Mouse (Mus musculus) heart, embryonic 11.5 days (tissue): ENCODE measurements around the gene Ipo4. TPM values are rescaled to one million over a fixed set of nuclear protein-coding genes. Genes with fewer than 3 reads are reported as not detected.

Source experiments
- ATAC-seq: fragments of 200-750 bp; cut with Nextera tagmentation; replicated peaks from 2 replicates; pipeline ENCODE4 v1.8.0; 2017; ENCODE audit warnings: moderate library complexity; ENCODE audit not compliant: insufficient number of reproducible peaks, low FRiP score, low TSS enrichment
- H3K27ac ChIP-seq: fragments of 300-500 bp; sonication (generic); 2 replicates; pipeline ENCODE4 v1.5.1; 2014; ENCODE audit warnings: mild to moderate bottlenecking, low read depth, low read length
- H3K27me3 ChIP-seq: fragments of 300-500 bp; sonication (generic); 2 replicates; pipeline ENCODE4 v1.6.1; 2014; ENCODE audit warnings: mild to moderate bottlenecking, low read length, mixed read lengths; ENCODE audit not compliant: control insufficient read depth, insufficient read depth
- H3K36me3 ChIP-seq: fragments of 300-500 bp; sonication (generic); 2 replicates; pipeline ENCODE4 v1.6.1; 2014; ENCODE audit warnings: mild to moderate bottlenecking, low read length, moderate library complexity, mixed read lengths; ENCODE audit not compliant: control insufficient read depth, insufficient read depth
- H3K4me1 ChIP-seq: fragments of 300-500 bp; sonication (generic); 2 replicates; pipeline ENCODE4 v1.6.1; 2014; ENCODE audit warnings: low read length; ENCODE audit not compliant: control insufficient read depth, insufficient read depth
- H3K4me2 ChIP-seq: fragments of 300-500 bp; sonication (generic); 2 replicates; pipeline ENCODE4 v1.6.1; 2014; ENCODE audit warnings: mild to moderate bottlenecking, moderate library complexity
- H3K4me3 ChIP-seq: fragments of 300-500 bp; sonication (generic); 2 replicates; pipeline ENCODE4 v1.5.1; 2014; ENCODE audit warnings: low read depth, low read length
- H3K9ac ChIP-seq: fragments of 300-500 bp; sonication (generic); 2 replicates; pipeline ENCODE4 v1.6.1; 2014; ENCODE audit warnings: mild to moderate bottlenecking, low read depth, low read length, moderate library complexity
- H3K9me3 ChIP-seq: fragments of 300-500 bp; sonication (generic); replicated peaks from 2 replicates; pipeline ENCODE4 v1.6.1; 2016; ENCODE audit warnings: low read length; ENCODE audit not compliant: control insufficient read depth
- WGBS: fragments of 180-500 bp; shearing (Covaris S2); extraction: QIAGEN DNeasy Blood & Tissue Kit; methylation state at CpG from one replicate; pipeline ENCODE4 v1.1.7; 2014; ENCODE audit not compliant: insufficient replicate concordance; 5-methylcytosine and 5-hydroxymethylcytosine counted together
- polyA plus RNA-seq: library from polyadenylated mRNA; unstranded; fragments of >200 nt; fragmentation: Nextera tagmentation; extraction: Ambion mirVana; gene quantifications from 2 replicates; pipeline ENCODE4 v1.2.1, GENCODE M21; 2014

Ipo4 gene
- polyA plus RNA-seq, 1 experiment from 2014 or later, result 81.7 TPM

- WGBS, result 90% methylated on average over 5 of the region's 5 CpGs
- Histone ChIP-seq H3K27ac (no peak overlapping the region), H3K27me3 (no peaks in the 10 kb centered on the region)
These were observed 46.5 kb downstream of the Ipo4 start for GRCm38 (mm10) chr14:55589271-55589670.

GRCm38 (mm10) chr14:55586149-55586548, 49.6 kb downstream of the Ipo4 start:
- Histone ChIP-seq H3K4me1 (peaks cover 15% of the 10 kb centered on the region), H3K36me3 (0 out of 2 replicates have a peak, but pooled peaks cover 2% of the 10 kb centered on the region), H3K4me3 (no peak overlapping the region), H3K9ac (peak overlapping the region; percentile 7; the same call in 1 of the 2 replicates), H3K4me2 (no peak overlapping the region), H3K9me3 (no peaks in the 10 kb centered on the region), H3K27ac (peak overlapping the region; percentile 64), H3K27me3 (no peaks in the 10 kb centered on the region)
- 70% methylated on average over 2 of the region's 2 CpGs for WGBS
- ATAC-seq, result no peak

More at GRCm38 (mm10) chr14:55589271-55589670, 46.5 kb downstream of the Ipo4 start:
- H3K4me1 ChIP-seq, result peaks cover 28% of the 10 kb centered on the region
- no peak overlapping the region for H3K9ac ChIP-seq
- H3K36me3 ChIP-seq, result peaks cover 4% of the 10 kb centered on the region; the same call in 1 of the 2 replicates
- H3K4me2 ChIP-seq, result no peak overlapping the region
- no peaks in the 10 kb centered on the region for H3K9me3 ChIP-seq
- ATAC-seq, result no peak
- no peak overlapping the region for H3K4me3 ChIP-seq

GRCm38 (mm10) chr14:55585566-55585960, 50.2 kb downstream of the Ipo4 start:
- no peaks in the 10 kb centered on the region for H3K9me3 ChIP-seq
- peak overlapping the region; percentile 75 for H3K4me2 ChIP-seq
- WGBS, result 51% methylated on average over 6 of the region's 6 CpGs
- peak overlapping the region; percentile 7; the same call in 1 of the 2 replicates for H3K9ac ChIP-seq
- ATAC-seq, result no peak
- peaks cover 15% of the 10 kb centered on the region for H3K4me1 ChIP-seq
- peaks cover 4% of the 10 kb centered on the region; the same call in 1 of the 2 replicates for H3K36me3 ChIP-seq
- H3K4me3 ChIP-seq, result peak overlapping the region; percentile 51
- H3K27ac ChIP-seq, result peak overlapping the region; percentile 64
- H3K27me3 ChIP-seq, result no peaks in the 10 kb centered on the region

- Histone ChIP-seq H3K9ac (peak within 1 kb of the TSS; percentile 74), H3K27me3 (no peaks in the 10 kb centered on the region), H3K36me3 (peaks cover 9% of the 10 kb centered on the region; the same call in 1 of the 2 replicates), H3K4me1 (peaks cover 12% of the 10 kb centered on the region), H3K27ac (peak within 1 kb of the TSS; percentile 64), H3K9me3 (no peaks in the 10 kb centered on the region), H3K4me3 (peak within 1 kb of the TSS; percentile 51), H3K4me2 (peak within 1 kb of the TSS; percentile 75)
- 3% methylated on average over 43 of the region's 43 CpGs for WGBS
- peak; percentile 86 for ATAC-seq
These were observed 50.8 kb downstream of the Ipo4 start, which contains the start of gene Emc9 for GRCm38 (mm10) chr14:55584702-55585565. Emc9 (minus strand) TSS chr14:55585302.

- peak overlapping the region; percentile 51 for H3K4me3 ChIP-seq
- peak overlapping the region; percentile 74 for H3K9ac ChIP-seq
- no peak for ATAC-seq
- H3K27me3 ChIP-seq, result no peaks in the 10 kb centered on the region
- peak overlapping the region; percentile 64 for H3K27ac ChIP-seq
- 0 out of 2 replicates have a peak, but pooled peaks cover 9% of the 10 kb centered on the region for H3K4me1 ChIP-seq
- peaks cover 11% of the 10 kb centered on the region; the same call in 1 of the 2 replicates for H3K36me3 ChIP-seq
- 34% methylated on average over 5 of the region's 5 CpGs for WGBS
- H3K9me3 ChIP-seq, result no peaks in the 10 kb centered on the region
- peak overlapping the region; percentile 75 for H3K4me2 ChIP-seq
These were observed 51.5 kb downstream of the Ipo4 start for GRCm38 (mm10) chr14:55584303-55584701.

GRCm38 (mm10) chr14:55581981-55582681, 53.6 kb downstream of the Ipo4 start:
- Histone ChIP-seq H3K4me3 (no peak overlapping the region), H3K27me3 (no peaks in the 10 kb centered on the region), H3K4me1 (peaks cover 18% of the 10 kb centered on the region), H3K4me2 (no peak overlapping the region), H3K36me3 (peaks cover 10% of the 10 kb centered on the region; the same call in 1 of the 2 replicates), H3K9ac (no peak overlapping the region), H3K27ac (no peak overlapping the region), H3K9me3 (no peaks in the 10 kb centered on the region)
- ATAC-seq, result no peak
- WGBS, result 76% methylated on average over 9 of the region's 9 CpGs

- no peak overlapping the region for H3K9ac ChIP-seq
- no peak overlapping the region for H3K4me3 ChIP-seq
- H3K27me3 ChIP-seq, result no peaks in the 10 kb centered on the region
- no peaks in the 10 kb centered on the region for H3K9me3 ChIP-seq
- H3K36me3 ChIP-seq, result peaks cover 9% of the 10 kb centered on the region; the same call in 1 of the 2 replicates
- ATAC-seq, result no peak
- H3K27ac ChIP-seq, result no peak overlapping the region
- no peak overlapping the region for H3K4me2 ChIP-seq
- H3K4me1 ChIP-seq, result peaks cover 25% of the 10 kb centered on the region
- 91% methylated on average over 16 of the region's 16 CpGs for WGBS
These were observed 55.0 kb downstream of the Ipo4 start for GRCm38 (mm10) chr14:55580731-55581130.
